Mouse (Mus musculus) intestine, embryonic 16.5 days (tissue): ENCODE measurements around the gene Unc45a. TPM values are rescaled to one million over a fixed set of nuclear protein-coding genes. Genes with fewer than 3 reads are reported as not detected.
A peak's percentile ranks its signal among the peaks of the same experiment; 100 is the strongest.

Experiments used
- ATAC-seq: fragments of 200-750 bp; cut with Nextera tagmentation; 2 replicates; pipeline ENCODE4 v1.8.0; 2017; ENCODE audit warnings: moderate TSS enrichment, moderate library complexity
- H3K27ac ChIP-seq: fragments of 300-500 bp; sonication (generic); 2 replicates; pipeline ENCODE4 v1.5.1; 2014; ENCODE audit warnings: mild to moderate bottlenecking, low read length
- H3K27me3 ChIP-seq: fragments of 300-500 bp; sonication (generic); replicated peaks from 2 replicates; pipeline ENCODE4 v1.6.1; 2014; ENCODE audit warnings: low read length, control low read depth, mixed read lengths; ENCODE audit not compliant: control insufficient read depth, insufficient read depth
- H3K36me3 ChIP-seq: fragments of 300-500 bp; sonication (generic); 2 replicates; pipeline ENCODE4 v1.6.1; 2014; ENCODE audit warnings: low read length, control low read depth; ENCODE audit not compliant: control insufficient read depth, insufficient read depth
- H3K4me1 ChIP-seq: fragments of 300-500 bp; sonication (generic); 2 replicates; pipeline ENCODE4 v1.6.1; 2014; ENCODE audit warnings: low read length, control low read depth, mixed read lengths; ENCODE audit not compliant: control insufficient read depth, insufficient read depth
- H3K4me2 ChIP-seq: fragments of 300-500 bp; sonication (generic); 2 replicates; pipeline ENCODE4 v1.6.1; 2014; ENCODE audit warnings: low read depth, low read length, control low read depth
- H3K4me3 ChIP-seq: fragments of 300-500 bp; sonication (generic); 2 replicates; pipeline ENCODE4 v1.5.1; 2014; ENCODE audit warnings: mild to moderate bottlenecking, low read length
- H3K9ac ChIP-seq: fragments of 300-500 bp; sonication (generic); 2 replicates; pipeline ENCODE4 v1.6.1; 2014; ENCODE audit warnings: low read depth, low read length
- H3K9me3 ChIP-seq: fragments of 300-500 bp; sonication (generic); 2 replicates; pipeline ENCODE4 v1.6.1; 2016; ENCODE audit warnings: low read length, control low read depth; ENCODE audit not compliant: control insufficient read depth
- WGBS: fragments of 180-500 bp; shearing (Covaris S2); extraction: QIAGEN DNeasy Blood & Tissue Kit; methylation state at CpG from one replicate; pipeline ENCODE4 v1.1.7; 2014; 5-methylcytosine and 5-hydroxymethylcytosine counted together
- polyA plus RNA-seq: library from polyadenylated mRNA; unstranded; fragments of >200 nt; fragmentation: Nextera tagmentation; extraction: Ambion mirVana; gene quantifications from 2 replicates; pipeline ENCODE4 v1.2.1, GENCODE M21; 2015

The Unc45a gene
- polyA plus RNA-seq, 1 experiment from 2014 or later, result 35.0 TPM

DNA sequence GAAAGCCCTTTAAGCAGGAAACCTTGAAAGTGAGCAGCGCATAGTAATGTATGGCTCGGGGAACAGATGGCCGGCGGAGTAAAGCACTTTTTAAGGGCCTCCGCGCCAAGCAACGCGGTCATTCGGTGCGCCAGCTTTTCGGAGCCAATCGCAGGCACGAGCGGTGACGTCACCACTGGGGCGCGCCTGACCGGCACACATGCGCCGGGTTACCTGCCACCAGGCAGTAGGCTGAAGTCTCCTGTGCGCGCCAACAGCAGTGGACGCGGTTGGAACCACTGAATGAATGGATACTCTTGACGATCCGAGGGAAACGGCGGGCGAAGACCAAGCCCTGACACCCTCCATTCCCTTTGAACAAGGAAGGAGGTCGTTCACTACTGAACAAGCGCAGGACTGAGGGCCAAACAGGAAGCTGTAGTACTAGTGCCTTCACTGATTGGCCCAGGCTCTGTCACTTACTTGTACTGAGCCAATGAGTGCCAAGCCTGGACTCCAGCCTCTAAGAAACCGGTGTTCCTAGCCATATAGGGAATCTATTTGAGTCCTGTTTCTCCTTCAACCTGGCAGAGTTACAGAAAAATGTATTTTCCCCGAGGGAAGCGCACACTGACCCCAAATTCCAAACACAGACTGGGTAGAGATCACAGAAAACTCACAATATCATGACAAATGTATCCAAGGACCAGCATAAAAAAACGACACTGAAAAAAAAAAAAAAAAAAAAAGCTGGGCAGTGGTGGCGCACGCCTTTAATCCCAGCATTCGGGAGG lies 16.6 kb downstream of the Unc45a start, which contains the start of gene Rccd1:
TSS of gene Rccd1 (minus strand) at position 412 of the 773 bp plus-strand sequence.
- ATAC-seq, result peak; percentile 99
- peaks cover 7% of the 10 kb centered on the region for H3K36me3 ChIP-seq
- 1% methylated on average over 38 of the region's 38 CpGs for WGBS

DNA sequence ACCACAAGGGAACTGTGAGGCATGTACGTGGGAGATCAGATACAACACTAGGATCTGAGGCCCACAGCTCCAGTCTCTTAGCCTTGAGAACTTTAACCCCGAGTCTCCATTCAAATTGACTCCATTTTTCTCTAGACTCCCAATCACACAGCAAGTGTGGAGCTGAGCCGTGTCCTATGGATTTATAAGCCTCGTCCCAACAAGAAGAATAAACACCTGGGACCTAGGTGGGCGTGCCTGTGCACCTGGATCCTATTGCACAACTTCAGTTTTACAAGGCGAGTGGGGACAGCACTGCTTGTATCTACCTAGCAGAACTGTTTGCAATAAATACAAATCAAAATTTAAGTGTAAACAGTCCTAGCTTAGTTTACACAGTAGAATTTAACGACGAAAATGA lies 17.5 kb downstream of the Unc45a start:
- Histone ChIP-seq H3K9me3 (no peaks in the 10 kb centered on the region), H3K4me3 (peak overlapping the region; percentile 70), H3K4me2 (peak overlapping the region; percentile 78), H3K27ac (peak overlapping the region; percentile 92), H3K27me3 (no peaks in the 10 kb centered on the region), H3K36me3 (0 out of 2 replicates have a peak, but pooled peaks cover 8% of the 10 kb centered on the region), H3K9ac (peak overlapping the region; percentile 76), H3K4me1 (peaks cover 13% of the 10 kb centered on the region)
- WGBS, result 11% methylated on average over 8 of the region's 8 CpGs
- 0 out of 2 replicates have a peak, but pooled peaks have one; percentile 17 for ATAC-seq

More for the DNA sequence above, 16.6 kb downstream of the Unc45a start, which contains the start of gene Rccd1:
- peaks cover 13% of the 10 kb centered on the region for H3K4me1 ChIP-seq
- no peaks in the 10 kb centered on the region for H3K9me3 ChIP-seq
- H3K27ac ChIP-seq, result peak within 1 kb of the TSS; percentile 92
- H3K27me3 ChIP-seq, result no peaks in the 10 kb centered on the region
- H3K4me2 ChIP-seq, result peak within 1 kb of the TSS; percentile 78
- H3K4me3 ChIP-seq, result peak within 1 kb of the TSS; percentile 70
- peak within 1 kb of the TSS; percentile 76 for H3K9ac ChIP-seq

DNA sequence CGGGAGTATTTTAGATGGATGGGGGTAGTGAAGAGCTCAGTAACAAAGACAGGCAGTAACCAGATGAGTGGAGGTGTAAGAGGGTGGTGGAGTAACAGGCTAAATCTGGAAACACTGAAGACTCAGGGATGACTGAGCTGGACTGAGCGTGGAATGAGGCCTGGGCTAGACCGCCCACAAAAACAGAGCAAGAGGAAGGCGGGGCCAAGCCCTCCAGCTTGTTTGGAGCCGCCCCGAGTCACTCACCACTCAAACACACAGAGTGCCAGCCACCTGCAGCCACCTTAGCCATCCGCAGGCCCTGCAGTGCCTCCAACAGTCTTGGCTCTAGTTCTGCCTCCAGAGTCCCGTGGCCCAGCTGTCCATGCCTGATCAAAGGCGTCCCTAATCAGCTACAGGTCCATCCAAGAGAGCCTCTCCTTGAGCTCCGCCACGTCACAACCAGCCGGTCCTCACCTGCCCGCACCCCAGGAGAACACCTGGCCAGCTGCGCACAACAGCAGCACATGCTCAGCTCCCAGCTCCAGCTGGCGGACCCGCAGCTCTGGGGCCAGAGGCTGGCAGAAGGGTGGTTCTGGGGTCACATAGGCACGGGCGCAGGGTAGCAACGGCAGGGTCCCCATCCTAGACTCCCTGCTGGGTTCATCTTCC lies 20.8 kb downstream of the Unc45a start:
- no peak overlapping the region for H3K27ac ChIP-seq

DNA sequence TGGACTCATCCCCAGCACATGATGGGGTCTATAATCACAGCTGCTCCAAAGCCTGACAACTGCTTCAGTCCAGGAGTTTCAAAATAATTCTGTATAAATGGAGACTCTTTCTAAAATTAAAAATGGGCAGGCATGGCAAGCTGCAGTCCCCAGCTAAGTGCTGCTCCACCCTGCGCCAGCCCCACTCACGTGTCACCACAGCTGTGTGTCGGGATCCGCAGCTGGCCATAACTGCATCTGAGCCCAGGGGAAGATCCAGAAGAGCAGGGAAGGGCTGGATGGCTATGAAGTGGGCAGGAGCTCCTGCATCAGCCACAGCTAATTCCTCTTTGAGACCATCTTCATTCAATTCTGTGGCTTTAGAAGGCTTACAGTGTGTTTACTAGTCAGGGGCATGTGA lies 22.1 kb downstream of the Unc45a start:
- Histone ChIP-seq H3K4me1 (peaks cover 9% of the 10 kb centered on the region), H3K9me3 (no peaks in the 10 kb centered on the region), H3K4me2 (no peak overlapping the region), H3K9ac (no peak overlapping the region), H3K27ac (no peak overlapping the region), H3K4me3 (no peak overlapping the region), H3K36me3 (peaks cover 14% of the 10 kb centered on the region), H3K27me3 (no peaks in the 10 kb centered on the region)
- 90% methylated on average over 4 of the region's 4 CpGs for WGBS
- ATAC-seq, result no peak

More for the DNA sequence above, 20.8 kb downstream of the Unc45a start:
- peaks cover 10% of the 10 kb centered on the region for H3K4me1 ChIP-seq
- ATAC-seq, result no peak
- H3K4me3 ChIP-seq, result no peak overlapping the region
- peaks cover 11% of the 10 kb centered on the region; the same call in 1 of the 2 replicates for H3K36me3 ChIP-seq
- H3K4me2 ChIP-seq, result no peak overlapping the region
- H3K27me3 ChIP-seq, result no peaks in the 10 kb centered on the region
- H3K9me3 ChIP-seq, result no peaks in the 10 kb centered on the region
- 84% methylated on average over 19 of the region's 19 CpGs for WGBS
- no peak overlapping the region for H3K9ac ChIP-seq

DNA sequence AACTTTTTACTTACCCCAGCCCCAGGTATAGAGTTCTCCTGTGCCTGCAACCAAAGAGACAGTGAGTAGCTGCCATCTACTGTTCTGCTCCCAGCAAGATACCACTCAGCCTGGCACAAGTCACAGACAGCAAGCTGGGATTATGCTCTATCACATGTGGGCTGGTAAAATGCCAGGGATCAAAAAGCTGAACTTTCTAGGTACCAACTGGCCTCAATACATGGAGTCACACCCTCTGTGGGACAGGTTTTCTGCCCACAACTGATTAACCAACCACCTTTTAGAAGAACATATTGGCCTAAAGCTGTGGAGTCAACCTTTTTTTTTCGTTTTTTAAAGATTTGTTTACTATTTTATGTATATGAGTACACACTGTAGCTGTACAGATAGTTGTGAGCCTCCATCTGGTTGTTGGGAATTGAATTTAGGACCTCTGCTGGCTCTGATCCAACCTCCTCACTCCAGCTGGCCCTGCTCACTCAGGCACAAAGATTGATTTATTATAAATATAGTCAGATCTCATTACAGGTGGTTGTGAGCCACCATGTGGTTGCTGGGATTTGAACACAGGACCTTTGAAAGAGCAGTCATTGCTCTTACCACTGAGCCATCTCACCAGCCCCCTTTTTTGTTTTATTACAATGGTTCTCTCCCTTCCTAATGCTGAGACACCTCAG lies 23.2 kb downstream of the Unc45a start:
- no peak overlapping the region for H3K4me2 ChIP-seq
- peaks cover 22% of the 10 kb centered on the region for H3K36me3 ChIP-seq
- WGBS, result 76% methylated on average over 1 of the region's 1 CpGs
- H3K9me3 ChIP-seq, result no peaks in the 10 kb centered on the region
- H3K27ac ChIP-seq, result no peak overlapping the region
- no peaks in the 10 kb centered on the region for H3K4me1 ChIP-seq
- H3K27me3 ChIP-seq, result no peaks in the 10 kb centered on the region
- ATAC-seq, result no peak
- no peak overlapping the region for H3K9ac ChIP-seq
- H3K4me3 ChIP-seq, result no peak overlapping the region

DNA sequence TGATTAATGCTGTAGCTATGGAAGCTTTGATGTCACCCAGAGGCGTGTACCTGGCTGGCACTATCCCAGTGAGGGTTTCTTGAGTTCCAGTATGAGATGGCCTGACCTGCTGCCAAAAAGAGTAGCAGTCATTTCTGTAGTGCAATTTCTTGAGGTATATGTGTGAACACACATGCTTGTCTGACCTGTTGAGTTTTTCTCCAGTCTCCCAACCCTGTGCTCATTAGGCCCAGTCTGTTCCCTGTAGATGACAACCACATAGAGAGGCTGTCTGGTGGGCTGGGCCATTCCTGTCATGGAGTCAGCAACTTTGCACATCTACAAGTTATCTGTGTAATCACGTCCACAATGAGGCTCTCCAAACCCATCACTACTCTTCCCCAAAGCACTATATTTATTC lies 25.1 kb downstream of the Unc45a start:
- no peaks in the 10 kb centered on the region for H3K27me3 ChIP-seq
- H3K27ac ChIP-seq, result no peak overlapping the region
- H3K4me1 ChIP-seq, result no peaks in the 10 kb centered on the region
- H3K9ac ChIP-seq, result no peak overlapping the region
- peaks cover 29% of the 10 kb centered on the region for H3K36me3 ChIP-seq
- H3K4me2 ChIP-seq, result no peak overlapping the region
- no peak overlapping the region for H3K4me3 ChIP-seq
- no peaks in the 10 kb centered on the region for H3K9me3 ChIP-seq
- 81% methylated on average over 2 of the region's 2 CpGs for WGBS
- no peak for ATAC-seq

DNA sequence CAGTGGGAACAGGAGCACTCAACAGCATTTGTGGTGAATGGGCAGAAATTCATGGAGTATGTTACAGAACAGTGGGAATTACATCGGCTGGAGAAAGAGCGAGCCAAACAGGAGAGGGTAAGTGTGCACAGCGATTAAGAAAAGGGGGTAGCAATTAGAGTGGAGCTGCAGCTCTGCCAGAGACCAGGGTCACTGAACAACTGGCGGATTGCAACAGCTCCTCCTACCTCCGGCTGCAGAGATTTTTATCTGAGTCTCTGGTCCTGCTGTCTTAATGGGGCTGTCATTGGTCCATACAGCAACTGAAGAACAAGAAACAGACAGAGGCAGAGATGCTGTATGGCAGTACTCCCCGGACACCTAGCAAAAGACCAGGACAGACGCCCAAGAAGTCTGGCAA lies 30.0 kb downstream of the Unc45a start:
- no peak overlapping the region for H3K4me3 ChIP-seq
- no peak for ATAC-seq
- no peak overlapping the region for H3K27ac ChIP-seq
- H3K4me1 ChIP-seq, result no peaks in the 10 kb centered on the region
- no peaks in the 10 kb centered on the region for H3K27me3 ChIP-seq
- peaks cover 25% of the 10 kb centered on the region for H3K36me3 ChIP-seq
- no peak overlapping the region for H3K4me2 ChIP-seq
- H3K9me3 ChIP-seq, result no peaks in the 10 kb centered on the region
- H3K9ac ChIP-seq, result no peak overlapping the region
- 81% methylated on average over 7 of the region's 7 CpGs for WGBS

DNA sequence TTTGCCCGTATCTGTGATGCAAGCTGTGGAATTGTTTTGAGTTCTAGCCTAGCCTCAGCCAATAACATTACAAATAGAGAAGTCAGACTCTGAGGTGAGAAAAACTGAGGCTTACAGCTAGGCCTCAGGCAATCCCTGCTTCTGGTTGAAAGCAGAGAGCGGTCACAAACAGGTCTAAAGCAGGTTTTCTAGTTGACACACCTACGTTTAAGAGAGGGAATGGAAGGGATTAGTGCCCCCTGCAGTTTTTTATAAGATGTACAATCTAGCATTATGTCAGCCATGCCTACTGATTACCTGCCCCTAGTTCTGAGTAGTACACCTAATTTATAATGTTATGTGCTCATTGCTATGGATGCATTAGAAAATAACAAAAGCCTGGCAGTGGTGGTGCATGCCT lies 33.0 kb downstream of the Unc45a start:
- Histone ChIP-seq H3K9me3 (no peaks in the 10 kb centered on the region), H3K4me3 (no peak overlapping the region), H3K27me3 (no peaks in the 10 kb centered on the region), H3K27ac (no peak overlapping the region), H3K4me1 (no peaks in the 10 kb centered on the region), H3K9ac (no peak overlapping the region), H3K4me2 (no peak overlapping the region), H3K36me3 (peaks cover 13% of the 10 kb centered on the region)
- WGBS, result 78% methylated on average over 3 of the region's 3 CpGs
- ATAC-seq, result no peak

DNA sequence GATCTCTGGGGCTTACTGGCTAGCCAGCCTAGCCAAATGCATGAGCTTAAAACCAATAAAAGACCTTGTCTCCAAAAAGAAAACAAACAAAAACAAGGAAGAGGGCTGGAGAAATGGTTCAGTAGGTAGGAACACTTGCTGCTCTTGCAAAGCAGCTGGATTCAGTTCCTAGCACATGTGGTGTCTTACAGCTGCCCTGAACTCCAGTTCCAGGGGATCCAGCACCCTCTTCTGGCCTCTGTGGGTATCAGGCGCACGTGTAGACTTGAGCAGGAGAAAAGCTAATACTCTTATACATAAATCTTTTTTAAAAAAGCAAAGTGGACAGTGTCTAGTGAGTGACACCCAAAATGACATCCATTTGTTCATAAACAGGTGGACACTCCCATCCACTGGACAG lies 39.3 kb downstream of the Unc45a start:
- H3K4me1 ChIP-seq, result 0 out of 2 replicates have a peak, but pooled peaks cover 10% of the 10 kb centered on the region
- H3K9ac ChIP-seq, result no peak overlapping the region
- H3K36me3 ChIP-seq, result peaks cover 9% of the 10 kb centered on the region
- no peak overlapping the region for H3K27ac ChIP-seq
- no peak overlapping the region for H3K4me2 ChIP-seq
- H3K4me3 ChIP-seq, result no peak overlapping the region
- ATAC-seq, result no peak
- 83% methylated on average over 2 of the region's 2 CpGs for WGBS
- no peaks in the 10 kb centered on the region for H3K9me3 ChIP-seq
- no peaks in the 10 kb centered on the region for H3K27me3 ChIP-seq
